Mouse (Mus musculus) kidney, postnatal 0 days (tissue): ENCODE results near the gene Hs3st6. TPM values are rescaled to one million over a fixed set of nuclear protein-coding genes. Genes with fewer than 3 reads are reported as not detected.

Experiments used
- ATAC-seq: fragments of 200-750 bp; cut with Nextera tagmentation; replicated peaks from 2 replicates; pipeline ENCODE4 v1.8.0; 2017; ENCODE audit warnings: low read depth, moderate number of reproducible peaks, moderate TSS enrichment, moderate library complexity; ENCODE audit not compliant: low FRiP score
- DNase-seq: peaks from one replicate; pipeline ENCODE4 v3.0.0-alpha.2; 2016; ENCODE audit warnings: low spot score
- H3K27ac ChIP-seq: fragments of 300-500 bp; sonication (generic); 2 replicates; pipeline ENCODE4 v1.5.1; 2014; ENCODE audit warnings: mild to moderate bottlenecking
- H3K27me3 ChIP-seq: fragments of 300-500 bp; sonication (generic); 2 replicates; pipeline ENCODE4 v1.6.1; 2014; ENCODE audit warnings: low read length, mixed read lengths; ENCODE audit not compliant: insufficient read depth
- H3K36me3 ChIP-seq: fragments of 300-500 bp; sonication (generic); 2 replicates; pipeline ENCODE4 v1.6.1; 2014; ENCODE audit warnings: low read length, mixed read lengths; ENCODE audit not compliant: insufficient read depth
- H3K4me1 ChIP-seq: fragments of 300-500 bp; sonication (generic); replicated peaks from 2 replicates; pipeline ENCODE4 v1.6.1; 2014; ENCODE audit warnings: antibody characterized with exemption, low read length, mixed read lengths; ENCODE audit not compliant: insufficient read depth
- H3K4me2 ChIP-seq: fragments of 300-500 bp; sonication (generic); 2 replicates; pipeline ENCODE4 v1.6.1; 2014; ENCODE audit warnings: mild to moderate bottlenecking, low read length, moderate library complexity, mixed read lengths
- H3K4me3 ChIP-seq: fragments of 300-500 bp; sonication (generic); replicated peaks from 2 replicates; pipeline ENCODE4 v1.5.1; 2014; ENCODE audit warnings: low read depth, low read length
- H3K9ac ChIP-seq: fragments of 300-500 bp; sonication (generic); 2 replicates; pipeline ENCODE4 v1.6.1; 2014; ENCODE audit warnings: low read depth, low read length
- H3K9me3 ChIP-seq: fragments of 300-500 bp; sonication (generic); replicated peaks from 2 replicates; pipeline ENCODE4 v1.6.1; 2016; ENCODE audit warnings: low read length, inconsistent platforms, mixed read lengths
- CTCF ChIP-seq: IDR thresholded peaks from 2 replicates; pipeline ENCODE4 v1.5.1; 2016; ENCODE audit warnings: antibody characterized with exemption, low read depth, mild to moderate bottlenecking, moderate library complexity
- WGBS: fragments of 180-500 bp; shearing (Covaris S2); extraction: QIAGEN DNeasy Blood & Tissue Kit; methylation state at CpG from one replicate; pipeline ENCODE4 v1.1.7; 2014; 5-methylcytosine and 5-hydroxymethylcytosine counted together
- polyA plus RNA-seq: library from polyadenylated mRNA; unstranded; fragments of >200 nt; fragmentation: Nextera tagmentation; extraction: Ambion mirVana; gene quantifications from 2 replicates; pipeline ENCODE4 v1.2.1, GENCODE M21; 2015

Gene Hs3st6
- polyA plus RNA-seq, 1 experiment from 2014 or later: 38.6 TPM

DNA sequence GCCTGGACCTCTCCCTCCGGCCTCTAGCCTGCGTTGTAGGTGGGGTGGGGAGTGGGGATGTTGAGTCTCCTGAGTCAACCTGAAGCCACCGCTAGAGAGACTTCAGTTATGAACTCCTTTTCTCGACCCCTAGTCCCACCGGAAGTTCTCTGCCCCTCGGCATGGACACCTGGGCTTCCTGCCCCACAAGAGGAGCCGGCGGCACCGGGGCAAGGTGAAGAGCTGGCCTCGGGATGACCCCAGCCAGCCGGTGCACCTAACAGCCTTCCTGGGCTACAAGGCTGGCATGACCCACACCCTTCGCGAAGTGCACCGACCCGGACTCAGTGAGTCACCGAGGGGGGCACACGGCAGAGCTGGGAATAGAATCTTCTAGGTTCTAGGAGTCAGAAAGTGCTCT is 24.6 kb upstream of the Hs3st6 start:
- Histone ChIP-seq H3K4me3 (no peak overlapping the region), H3K4me1 (no peaks in the 10 kb centered on the region), H3K4me2 (no peak overlapping the region), H3K9ac (no peak overlapping the region), H3K36me3 (no peaks in the 10 kb centered on the region), H3K9me3 (no peaks in the 10 kb centered on the region), H3K27me3 (no peaks in the 10 kb centered on the region), H3K27ac (no peak overlapping the region)
- DNase-seq (no peak), ATAC-seq (no peak)
- no peak for TF ChIP-seq CTCF
- WGBS: 66% methylated on average over 17 of the region's 17 CpGs

DNA sequence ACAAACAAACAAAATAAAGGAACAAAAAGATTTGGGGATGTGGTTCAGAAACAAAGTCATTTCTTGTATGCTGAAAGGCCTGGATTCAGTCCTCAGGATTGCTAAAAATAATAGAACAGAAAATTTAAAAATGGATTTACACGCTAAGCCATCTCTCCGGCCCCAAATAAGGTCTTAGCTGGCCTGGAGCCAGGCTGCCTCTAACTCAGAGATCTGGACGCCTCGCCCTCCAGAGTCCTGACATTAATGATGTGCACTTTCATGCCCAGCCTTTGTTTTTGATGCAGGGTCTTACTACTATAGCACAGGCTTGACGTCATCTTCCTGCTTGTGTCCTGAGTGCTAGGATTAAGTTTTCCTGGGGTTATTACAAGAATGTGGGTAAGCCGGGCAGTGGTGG is 23.7 kb upstream of the Hs3st6 start:
- no peak for TF ChIP-seq CTCF
- H3K27me3 ChIP-seq: no peaks in the 10 kb centered on the region
- WGBS: 69% methylated on average over 6 of the region's 6 CpGs
- no peaks in the 10 kb centered on the region for H3K9me3 ChIP-seq
- no peak overlapping the region for H3K9ac ChIP-seq
- H3K36me3 ChIP-seq: no peaks in the 10 kb centered on the region
- no peak overlapping the region for H3K27ac ChIP-seq
- H3K4me3 ChIP-seq: no peak overlapping the region
- no peak overlapping the region for H3K4me2 ChIP-seq
- no peaks in the 10 kb centered on the region for H3K4me1 ChIP-seq
- ATAC-seq (no peak), DNase-seq (no peak)

DNA sequence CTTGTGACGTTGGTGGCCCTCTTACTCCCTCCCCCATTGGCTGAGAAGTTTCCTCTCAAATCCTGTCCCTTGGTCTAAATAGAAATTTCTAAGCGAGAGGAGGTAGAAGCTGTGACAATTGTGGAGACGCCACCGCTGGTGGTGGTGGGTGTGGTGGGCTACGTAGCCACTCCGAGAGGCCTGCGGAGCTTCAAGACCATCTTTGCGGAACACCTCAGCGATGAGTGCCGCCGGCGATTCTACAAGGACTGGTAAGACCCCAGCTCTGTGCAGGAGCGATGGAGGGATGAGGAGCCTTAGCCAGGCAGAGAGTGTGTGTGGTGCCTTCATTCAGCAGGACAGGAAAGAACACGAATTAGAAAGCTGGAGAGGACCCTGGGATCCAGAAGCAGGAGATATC is 22.0 kb upstream of the Hs3st6 start:
- H3K27me3 ChIP-seq: no peaks in the 10 kb centered on the region
- TF ChIP-seq CTCF: no peak
- 83% methylated on average over 14 of the region's 14 CpGs for WGBS
- no peak for ATAC-seq
- no peaks in the 10 kb centered on the region for H3K9me3 ChIP-seq
- no peak overlapping the region for H3K4me2 ChIP-seq
- H3K27ac ChIP-seq: no peak overlapping the region
- peaks cover 1% of the 10 kb centered on the region for H3K4me1 ChIP-seq
- no peaks in the 10 kb centered on the region for H3K36me3 ChIP-seq
- DNase-seq: no peak
- H3K4me3 ChIP-seq: no peak overlapping the region
- no peak overlapping the region for H3K9ac ChIP-seq

DNA sequence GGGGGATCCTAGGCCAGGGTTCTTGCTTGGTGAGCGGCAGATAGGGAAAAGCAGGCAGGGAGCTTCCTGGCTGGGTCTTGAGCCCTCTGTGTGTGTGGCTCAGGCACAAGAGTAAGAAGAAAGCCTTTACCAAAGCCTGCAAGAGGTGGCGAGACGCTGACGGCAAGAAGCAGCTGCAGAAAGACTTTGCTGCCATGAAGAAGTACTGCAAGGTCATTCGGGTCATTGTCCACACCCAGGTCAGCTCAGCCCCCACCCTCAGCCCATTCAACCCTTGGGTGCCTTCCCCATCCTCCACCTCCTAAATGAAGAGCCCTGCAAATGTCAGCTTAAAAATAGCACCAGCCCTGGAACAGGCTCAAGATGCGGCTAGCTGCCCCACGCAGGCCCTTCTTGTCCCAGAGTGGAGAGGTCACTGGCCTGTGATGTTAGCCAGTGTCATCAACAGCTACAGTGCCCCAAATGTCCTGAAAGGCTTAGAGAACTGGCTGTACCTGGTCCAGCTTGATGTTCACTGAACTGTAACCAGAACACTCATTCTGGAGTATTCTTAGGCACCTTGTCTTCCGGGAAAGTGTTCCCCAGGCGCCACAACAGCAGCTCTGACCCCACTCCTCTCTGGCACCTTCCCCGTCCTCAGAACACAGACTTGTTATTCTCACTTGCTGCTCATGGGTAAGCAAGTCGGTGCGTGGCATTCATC is 20.4 kb upstream of the Hs3st6 start:
- no peak for DNase-seq
- H3K9me3 ChIP-seq: no peaks in the 10 kb centered on the region
- H3K27me3 ChIP-seq: no peaks in the 10 kb centered on the region
- no peak for TF ChIP-seq CTCF
- no peak for ATAC-seq
- 71% methylated on average over 12 of the region's 12 CpGs for WGBS
- H3K36me3 ChIP-seq: no peaks in the 10 kb centered on the region
- no peak overlapping the region for H3K4me2 ChIP-seq
- no peak overlapping the region for H3K27ac ChIP-seq
- H3K4me1 ChIP-seq: peaks cover 12% of the 10 kb centered on the region
- no peak overlapping the region for H3K9ac ChIP-seq
- H3K4me3 ChIP-seq: no peak overlapping the region

DNA sequence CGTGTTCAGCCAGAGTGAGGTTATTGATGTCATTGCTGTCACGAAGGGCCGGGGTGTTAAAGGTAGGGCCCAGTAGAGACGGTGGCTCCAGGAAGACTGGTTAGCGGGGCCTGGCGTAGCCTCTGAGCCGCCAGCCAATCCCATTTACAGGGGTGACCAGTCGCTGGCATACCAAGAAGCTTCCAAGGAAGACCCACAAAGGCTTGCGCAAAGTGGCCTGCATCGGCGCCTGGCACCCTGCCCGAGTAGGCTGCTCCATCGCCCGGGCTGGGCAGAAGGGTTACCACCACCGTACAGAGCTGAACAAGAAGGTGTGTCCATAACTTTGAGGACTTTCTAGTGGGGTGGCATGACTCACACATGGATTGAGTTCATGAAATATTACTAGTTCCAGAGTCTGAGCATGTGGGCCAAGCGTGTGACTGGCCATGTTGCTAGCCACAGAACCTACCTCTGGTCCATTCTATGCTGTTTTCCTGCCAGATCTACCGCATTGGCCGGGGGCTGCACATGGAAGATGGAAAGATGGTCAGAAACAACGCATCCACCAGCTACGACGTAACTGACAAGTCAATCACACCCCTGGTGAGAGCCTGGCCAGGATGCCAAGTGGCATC is 19.2 kb upstream of the Hs3st6 start:
- H3K9me3 ChIP-seq: no peaks in the 10 kb centered on the region
- H3K9ac ChIP-seq: no peak overlapping the region
- no peak overlapping the region for H3K27ac ChIP-seq
- H3K27me3 ChIP-seq: no peaks in the 10 kb centered on the region
- no peak overlapping the region for H3K4me2 ChIP-seq
- H3K36me3 ChIP-seq: no peaks in the 10 kb centered on the region
- WGBS: 90% methylated on average over 21 of the region's 21 CpGs
- ATAC-seq: no peak
- TF ChIP-seq CTCF: no peak
- DNase-seq: no peak
- peaks cover 13% of the 10 kb centered on the region for H3K4me1 ChIP-seq
- no peak overlapping the region for H3K4me3 ChIP-seq

DNA sequence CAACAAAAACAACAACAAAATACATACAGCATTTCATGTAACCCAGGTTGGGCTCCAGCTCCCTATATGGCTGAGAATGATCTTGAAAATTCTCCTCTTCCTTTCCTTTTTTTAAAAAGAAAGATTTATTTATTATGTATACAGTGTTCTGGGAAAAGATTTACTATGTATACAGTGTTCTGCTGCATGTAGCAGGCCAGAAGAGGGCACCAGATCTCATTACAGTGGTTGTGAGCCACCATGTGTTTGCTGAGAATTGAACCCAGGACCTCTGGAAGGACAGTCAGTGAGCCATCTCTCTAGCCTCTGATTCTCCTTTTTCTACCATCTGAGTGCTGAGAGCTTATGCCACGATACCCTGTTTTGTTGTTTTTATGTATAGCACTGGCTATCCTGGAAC is 18.3 kb upstream of the Hs3st6 start:
- TF ChIP-seq CTCF: peak; percentile 40
- H3K27me3 ChIP-seq: no peaks in the 10 kb centered on the region
- ATAC-seq (no peak), DNase-seq (no peak)
- 92% methylated on average over 1 of the region's 1 CpGs for WGBS
- H3K9me3 ChIP-seq: no peaks in the 10 kb centered on the region
- H3K36me3 ChIP-seq: no peaks in the 10 kb centered on the region
- H3K4me1 ChIP-seq: peaks cover 13% of the 10 kb centered on the region
- no peak overlapping the region for H3K4me2 ChIP-seq
- H3K27ac ChIP-seq: no peak overlapping the region
- no peak overlapping the region for H3K4me3 ChIP-seq
- no peak overlapping the region for H3K9ac ChIP-seq
